Mouse (Mus musculus): ENCODE measurements around the gene Afap1.

Gene Afap1

GRCm38 (mm10) chr5:35973800-35974199 lies 80.7 kb downstream of the Afap1 start:
- DNase-seq (ENCODE audit: low read depth, low spot score), result no peak

GRCm38 (mm10) chr5:35974265-35974664 lies 81.1 kb downstream of the Afap1 start:
- no peak for DNase-seq (ENCODE audit: low read depth, low spot score)

- peak; percentile 28 for DNase-seq (ENCODE audit: low read depth, low spot score)
These were observed 82.6 kb downstream of the Afap1 start for GRCm38 (mm10) chr5:35975681-35976080.

- DNase-seq (ENCODE audit: low read depth, low spot score), result no peak
These were observed 87.4 kb downstream of the Afap1 start for GRCm38 (mm10) chr5:35980542-35980941.

- no peak for DNase-seq (ENCODE audit: low read depth, low spot score)
These were observed 88.2 kb downstream of the Afap1 start for GRCm38 (mm10) chr5:35981341-35981740.

- DNase-seq (ENCODE audit: low read depth, low spot score), result peak; percentile 18
These were observed 88.9 kb downstream of the Afap1 start for GRCm38 (mm10) chr5:35981976-35982375.

- DNase-seq (ENCODE audit: low read depth, low spot score), result no peak
These were observed 92.5 kb downstream of the Afap1 start for GRCm38 (mm10) chr5:35985611-35986010.

- no peak for DNase-seq (ENCODE audit: low read depth, low spot score)
These were observed 95.0 kb downstream of the Afap1 start for GRCm38 (mm10) chr5:35988085-35988484.

GRCm38 (mm10) chr5:35989506-35989905 lies 96.4 kb downstream of the Afap1 start:
- DNase-seq (ENCODE audit: low read depth, low spot score), result no peak

GRCm38 (mm10) chr5:35989986-35990735 lies 97.0 kb downstream of the Afap1 start:
- DNase-seq (ENCODE audit: low read depth, low spot score), result no peak

- DNase-seq (ENCODE audit: low read depth, low spot score), result no peak
These were observed 110.7 kb downstream of the Afap1 start for GRCm38 (mm10) chr5:36003797-36004196.

- no peak for DNase-seq (ENCODE audit: low read depth, low spot score)
These were observed 113.0 kb downstream of the Afap1 start for GRCm38 (mm10) chr5:36006106-36006505.

GRCm38 (mm10) chr5:36006586-36006985 lies 113.5 kb downstream of the Afap1 start:
- no peak for DNase-seq (ENCODE audit: low read depth, low spot score)

- DNase-seq (ENCODE audit: low read depth, low spot score), result no peak
These were observed 114.5 kb downstream of the Afap1 start for GRCm38 (mm10) chr5:36007649-36008048.

GRCm38 (mm10) chr5:36009405-36009804 lies 116.3 kb downstream of the Afap1 start:
- DNase-seq (ENCODE audit: low read depth, low spot score), result no peak

- peak; percentile 29 for DNase-seq (ENCODE audit: low read depth, low spot score)
These were observed 125.2 kb downstream of the Afap1 start for GRCm38 (mm10) chr5:36018366-36018765.

GRCm38 (mm10) chr5:36021091-36021490 lies 128.0 kb downstream of the Afap1 start:
- no peak for DNase-seq (ENCODE audit: low read depth, low spot score)

GRCm38 (mm10) chr5:36022361-36022760 lies 129.2 kb downstream of the Afap1 start:
- DNase-seq (ENCODE audit: low read depth, low spot score), result no peak

GRCm38 (mm10) chr5:36024003-36024685 lies 131.0 kb downstream of the Afap1 start:
- DNase-seq (ENCODE audit: low read depth, low spot score), result no peak

- no peak for DNase-seq (ENCODE audit: low read depth, low spot score)
These were observed 132.0 kb downstream of the Afap1 start for GRCm38 (mm10) chr5:36025076-36025475.

GRCm38 (mm10) chr5:36033531-36034426 lies 140.7 kb downstream of the Afap1 start:
- DNase-seq (ENCODE audit: low read depth, low spot score), result peak; percentile 28

GRCm38 (mm10) chr5:36039596-36039995 lies 146.5 kb downstream of the Afap1 start:
- DNase-seq (ENCODE audit: low read depth, low spot score), result no peak

Data from WW6 (cell line).